Mouse (Mus musculus) forebrain, embryonic 10.5 days (tissue): ENCODE measurements around the gene Gm11213. TPM values are rescaled to one million over a fixed set of nuclear protein-coding genes. Genes with fewer than 3 reads are reported as not detected.

Experiments used
- DNase-seq: peaks from one replicate; pipeline ENCODE4 v3.0.0-alpha.2; 2017; ENCODE audit warnings: low spot score; ENCODE audit errors: extremely low spot score
- H3K27ac ChIP-seq: fragments of 300-500 bp; sonication (generic); 2 replicates; pipeline ENCODE4 v1.5.1; 2016; ENCODE audit warnings: mild to moderate bottlenecking
- H3K27me3 ChIP-seq: fragments of 300-500 bp; sonication (generic); 2 replicates; pipeline ENCODE4 v1.6.1; 2016; ENCODE audit warnings: mild to moderate bottlenecking; ENCODE audit not compliant: poor library complexity, severe bottlenecking
- H3K36me3 ChIP-seq: fragments of 300-500 bp; sonication (generic); replicated peaks from 2 replicates; pipeline ENCODE4 v1.6.1; 2016; ENCODE audit warnings: mild to moderate bottlenecking, moderate library complexity
- H3K4me1 ChIP-seq: fragments of 300-500 bp; sonication (generic); 2 replicates; pipeline ENCODE4 v1.6.1; 2016
- H3K4me3 ChIP-seq: fragments of 300-500 bp; sonication (generic); 2 replicates; pipeline ENCODE4 v1.5.1; 2016; ENCODE audit warnings: mild to moderate bottlenecking, moderate library complexity
- H3K9me3 ChIP-seq: fragments of 300-500 bp; sonication (generic); 2 replicates; pipeline ENCODE4 v1.6.1; 2016; ENCODE audit warnings: mild to moderate bottlenecking, moderate library complexity
- whole genome bisulfite sequencing: fragments of 180-500 bp; shearing (Covaris S2); methylation state at CpG from one replicate; pipeline ENCODE4 v1.1.7; 2016; 5-methylcytosine and 5-hydroxymethylcytosine counted together
- polyA plus RNA-seq: library from polyadenylated mRNA; unstranded; fragments of >200 nt; fragmentation: Nextera tagmentation; extraction: Ambion mirVana; gene quantifications from 2 replicates; pipeline ENCODE4 v1.2.1, GENCODE M21; 2016

The Gm11213 gene
- polyA plus RNA-seq, 1 experiment from 2014 or later, result not detected

- Histone ChIP-seq H3K27ac (no peak overlapping the region), H3K4me3 (no peak overlapping the region), H3K36me3 (peaks cover 47% of the 10 kb centered on the region), H3K27me3 (peaks cover 3% of the 10 kb centered on the region), H3K4me1 (peaks cover 40% of the 10 kb centered on the region), H3K9me3 (no peaks in the 10 kb centered on the region)
- 75% methylated on average over 3 of the region's 3 CpGs for WGBS
- DNase-seq, result no peak
These were observed 50.4 kb downstream of the Gm11213 start for GRCm38 (mm10) chr4:63554616-63555015.

- DNase-seq, result no peak
- Histone ChIP-seq H3K4me1 (peaks cover 34% of the 10 kb centered on the region), H3K36me3 (peaks cover 53% of the 10 kb centered on the region), H3K27ac (no peak overlapping the region), H3K4me3 (no peak overlapping the region), H3K27me3 (peaks cover 3% of the 10 kb centered on the region), H3K9me3 (no peaks in the 10 kb centered on the region)
- 60% methylated on average over 4 of the region's 4 CpGs for WGBS
These were observed 51.1 kb downstream of the Gm11213 start for GRCm38 (mm10) chr4:63553789-63554576.

- peaks cover 3% of the 10 kb centered on the region for H3K27me3 ChIP-seq
- no peaks in the 10 kb centered on the region for H3K9me3 ChIP-seq
- peaks cover 23% of the 10 kb centered on the region for H3K4me1 ChIP-seq
- peaks cover 64% of the 10 kb centered on the region for H3K36me3 ChIP-seq
- no peak for DNase-seq
- 88% methylated on average over 1 of the region's 1 CpGs for WGBS
- H3K27ac ChIP-seq, result no peak overlapping the region
- H3K4me3 ChIP-seq, result no peak overlapping the region
These were observed 52.2 kb downstream of the Gm11213 start for GRCm38 (mm10) chr4:63552865-63553264.

DNA sequence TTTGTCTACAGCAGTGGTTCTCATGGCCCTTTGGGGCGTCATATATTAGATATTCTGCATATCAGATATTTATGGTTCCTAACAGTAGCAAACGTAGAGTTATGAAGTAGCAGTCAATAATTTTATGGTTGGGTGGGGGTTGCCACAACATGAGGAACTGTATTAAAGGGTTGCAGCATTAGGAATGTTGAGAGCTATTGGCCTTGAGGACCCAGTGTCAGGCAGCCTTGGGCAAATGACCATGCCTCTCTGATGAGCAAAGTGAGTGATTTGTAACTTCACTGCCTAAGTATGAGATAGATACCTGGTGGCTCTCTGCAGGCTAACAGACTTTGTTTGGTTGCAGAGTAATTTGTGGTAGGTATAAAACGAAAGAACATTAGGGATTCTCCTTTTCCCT, 54.2 kb downstream of the Gm11213 start:
- DNase-seq, result no peak
- peaks cover 71% of the 10 kb centered on the region for H3K36me3 ChIP-seq
- peaks cover 3% of the 10 kb centered on the region; the same call in 1 of the 2 replicates for H3K27me3 ChIP-seq
- H3K4me1 ChIP-seq, result peaks cover 26% of the 10 kb centered on the region
- no peaks in the 10 kb centered on the region for H3K9me3 ChIP-seq
- H3K4me3 ChIP-seq, result no peak overlapping the region
- no peak overlapping the region for H3K27ac ChIP-seq
- 97% methylated on average over 3 of the region's 3 CpGs for WGBS

GRCm38 (mm10) chr4:63548491-63548890, 56.6 kb downstream of the Gm11213 start:
- 87% methylated on average over 3 of the region's 3 CpGs for WGBS
- Histone ChIP-seq H3K4me1 (peaks cover 32% of the 10 kb centered on the region), H3K9me3 (no peaks in the 10 kb centered on the region), H3K36me3 (peaks cover 60% of the 10 kb centered on the region), H3K27me3 (no peaks in the 10 kb centered on the region), H3K27ac (no peak overlapping the region), H3K4me3 (no peak overlapping the region)
- DNase-seq, result no peak

DNA sequence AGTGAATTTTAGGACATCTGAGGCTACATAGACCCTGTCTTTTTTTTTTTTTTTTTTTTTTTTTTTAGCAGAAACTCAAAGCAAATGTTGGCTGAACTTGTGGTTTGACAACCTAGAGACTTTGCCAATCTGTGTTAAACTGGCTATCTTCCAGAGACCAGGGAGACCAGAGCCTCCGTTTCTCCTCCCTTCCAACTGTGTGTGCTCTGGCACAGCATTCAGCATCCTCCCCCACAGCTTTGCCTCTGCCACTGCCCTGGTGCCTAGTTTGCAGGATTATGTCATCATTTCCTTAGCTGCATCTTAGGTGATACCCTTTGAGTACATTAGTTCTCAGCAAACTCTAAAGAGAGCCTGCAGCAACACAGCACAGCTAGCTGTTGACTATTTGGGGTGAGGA, 57.3 kb downstream of the Gm11213 start:
- H3K27ac ChIP-seq, result no peak overlapping the region
- H3K36me3 ChIP-seq, result peaks cover 54% of the 10 kb centered on the region
- no peak for DNase-seq
- no peak overlapping the region for H3K4me3 ChIP-seq
- H3K4me1 ChIP-seq, result peaks cover 31% of the 10 kb centered on the region
- no peaks in the 10 kb centered on the region for H3K27me3 ChIP-seq
- no peaks in the 10 kb centered on the region for H3K9me3 ChIP-seq
- 97% methylated on average over 1 of the region's 1 CpGs for WGBS

Other genes with a start within 250 kb of the Gm11213 start
- gene Orm3, start 249.1 kb downstream of the Gm11213 start, polyA plus RNA-seq, result not detected in 2 replicates
- gene Orm2, start 242.8 kb downstream of the Gm11213 start, polyA plus RNA-seq, result not detected in 2 replicates
- 10.2 and 13.1 TPM in 2 replicates for gene Akna, start 201.9 kb downstream of the Gm11213 start, polyA plus RNA-seq
- gene Whrn, start 109.3 kb downstream of the Gm11213 start, polyA plus RNA-seq, result 4.6 and 5.1 TPM in 2 replicates
- gene Atp6v1g1, start 60.5 kb downstream of the Gm11213 start, polyA plus RNA-seq, result 234 and 239 TPM in 2 replicates
- gene Tmem268, start 46.5 kb downstream of the Gm11213 start, polyA plus RNA-seq, result 9.1 and 9.5 TPM in 2 replicates
- gene Tex48, start 17.2 kb upstream of the Gm11213 start, polyA plus RNA-seq, result not detected in 2 replicates
- gene Gm11214, start 58.1 kb upstream of the Gm11213 start, polyA plus RNA-seq, result not detected in 2 replicates
- not detected in 2 replicates for gene Tnfsf15, start 139.9 kb upstream of the Gm11213 start, polyA plus RNA-seq